Mouse (Mus musculus): ENCODE measurements around the gene Nlrc5.

DNA sequence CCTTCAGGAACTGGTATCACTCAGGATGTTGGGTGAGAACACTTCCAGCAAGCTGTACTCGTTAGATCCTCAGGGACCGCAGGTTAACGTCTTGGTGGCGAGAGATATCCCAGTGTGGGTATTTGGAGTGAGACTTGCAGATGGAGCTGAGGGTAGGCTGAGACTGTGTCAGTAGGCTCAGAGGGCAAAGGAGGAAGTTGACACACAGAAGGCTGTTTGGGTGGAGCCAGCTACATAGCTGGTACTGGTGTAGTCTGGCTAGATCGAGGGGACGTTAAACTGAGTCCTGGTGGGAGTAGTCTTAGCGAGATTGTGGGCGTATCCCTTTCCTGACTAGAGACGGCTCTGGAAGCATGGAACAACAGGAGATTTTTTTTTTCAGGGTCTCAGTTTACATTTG lies 16.1 kb upstream of the Nlrc5 start:
- TF ChIP-seq GATA1 (IDR thresholded peaks at IDR 0.05; ENCODE audit: low read length) (no peak), TAL1 (IDR thresholded peaks at IDR 0.05; ENCODE audit: low read length) (no peak)

All from erythroblast, embryonic 14.5 days (primary cell).